Mouse (Mus musculus): ENCODE measurements around the gene Syngr3. TPM values are rescaled to one million over a fixed set of nuclear protein-coding genes. Genes with fewer than 3 reads are reported as not detected.

Gene Syngr3
- 0.07 and 0.16 TPM in 2 replicates for polyA plus RNA-seq (2015; fragmentation: Nextera tagmentation; extraction: Ambion mirVana)

- no peak within 1 kb of the TSS for H3K9ac ChIP-seq
- WGBS (ENCODE audit: insufficient replicate concordance): 2% methylated on average over 55 of the region's 55 CpGs
Measured at GRCm38 (mm10) chr17:24689251-24690081, at the start of gene Syngr3. TSS of gene Syngr3 (minus strand) at chr17:24689955.

GRCm38 (mm10) chr17:24738238-24738637, 48.5 kb upstream of the Syngr3 start:
- no peaks in the 10 kb centered on the region for H3K9me3 ChIP-seq (replicated peaks)
- peak overlapping the region; percentile 79; the same call in 1 of the 2 replicates for H3K4me3 ChIP-seq (replicated peaks)
- peaks cover 64% of the 10 kb centered on the region for H3K4me1 ChIP-seq (replicated peaks)
- H3K36me3 ChIP-seq (replicated peaks): peaks cover 19% of the 10 kb centered on the region
- H3K27ac ChIP-seq (replicated peaks): peak overlapping the region; percentile 88; the same call in 1 of the 2 replicates
- whole genome bisulfite sequencing (ENCODE audit: insufficient replicate concordance): 70% methylated on average over 4 of the region's 4 CpGs
- H3K27me3 ChIP-seq: no peaks in the 10 kb centered on the region
- no peak for ATAC-seq (ENCODE audit: insufficient read depth)
- H3K9ac ChIP-seq: no peak overlapping the region
- peak overlapping the region; percentile 96 for H3K4me2 ChIP-seq

More at GRCm38 (mm10) chr17:24689251-24690081, at the start of gene Syngr3:
- no peaks in the 10 kb centered on the region for H3K9me3 ChIP-seq (replicated peaks)
- peaks cover 59% of the 10 kb centered on the region for H3K27me3 ChIP-seq
- ATAC-seq (ENCODE audit: insufficient read depth): no peak
- H3K4me1 ChIP-seq (replicated peaks): peaks cover 31% of the 10 kb centered on the region
- H3K4me2 ChIP-seq: peak within 1 kb of the TSS; percentile 54
- no peak within 1 kb of the TSS for H3K27ac ChIP-seq (replicated peaks)
- peaks cover 16% of the 10 kb centered on the region for H3K36me3 ChIP-seq (replicated peaks)
- H3K4me3 ChIP-seq (replicated peaks): peak within 1 kb of the TSS; percentile 37

- peak overlapping the region; percentile 96 for H3K4me2 ChIP-seq
- peak overlapping the region; percentile 88 for H3K27ac ChIP-seq (replicated peaks)
- peak overlapping the region; percentile 83 for H3K9ac ChIP-seq
- H3K9me3 ChIP-seq (replicated peaks): no peaks in the 10 kb centered on the region
- WGBS (ENCODE audit: insufficient replicate concordance): 23% methylated on average over 8 of the region's 8 CpGs
- no peak for ATAC-seq (ENCODE audit: insufficient read depth)
- H3K36me3 ChIP-seq (replicated peaks): peaks cover 19% of the 10 kb centered on the region
- peaks cover 56% of the 10 kb centered on the region for H3K4me1 ChIP-seq (replicated peaks)
- H3K4me3 ChIP-seq (replicated peaks): peak overlapping the region; percentile 79
- H3K27me3 ChIP-seq: no peaks in the 10 kb centered on the region
Measured at GRCm38 (mm10) chr17:24737135-24737810, 47.5 kb upstream of the Syngr3 start.

DNA sequence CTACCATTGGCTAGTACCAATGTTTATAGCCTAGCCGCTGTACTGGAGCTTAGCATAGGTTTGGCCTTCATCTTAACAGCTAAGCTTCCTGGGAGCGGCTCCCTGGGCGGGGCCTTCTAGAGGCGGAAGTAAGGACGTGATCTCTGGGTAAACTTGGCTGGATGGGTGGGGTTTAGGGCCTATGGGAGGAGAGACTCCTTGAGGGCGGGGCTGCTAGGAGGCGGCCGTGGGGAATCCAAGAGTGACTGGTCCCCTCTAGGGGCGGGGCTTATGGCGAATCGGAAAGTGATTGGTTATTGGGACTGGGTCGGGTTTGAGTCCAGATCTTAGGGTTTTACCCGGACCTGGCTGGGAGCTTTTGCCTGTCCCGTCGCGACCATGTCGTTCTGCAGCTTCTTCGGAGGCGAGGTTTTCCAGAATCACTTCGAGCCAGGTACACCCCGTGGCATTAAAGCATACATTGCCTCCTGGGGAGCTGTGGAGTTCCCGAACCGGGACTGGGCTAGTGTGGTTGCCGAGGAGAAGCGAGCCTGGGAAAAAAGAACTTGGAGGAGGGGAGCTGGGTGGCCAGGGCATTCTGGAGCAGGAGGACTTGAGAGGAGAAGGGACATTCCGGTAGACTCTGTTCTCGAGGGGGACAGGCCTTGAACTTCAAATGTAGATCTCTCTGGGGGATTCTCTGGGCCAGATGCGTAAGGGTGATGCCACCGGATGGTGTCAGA, 46.7 kb upstream of the Syngr3 start, which contains the start of gene Msrb1:
TSS of gene Msrb1 (plus strand) at position 313 of the 722 bp plus-strand sequence.
- Histone ChIP-seq H3K27me3 (no peaks in the 10 kb centered on the region), H3K27ac (replicated peaks) (peak within 1 kb of the TSS; percentile 88), H3K4me2 (peak within 1 kb of the TSS; percentile 96), H3K36me3 (replicated peaks) (peaks cover 19% of the 10 kb centered on the region), H3K9me3 (replicated peaks) (no peaks in the 10 kb centered on the region), H3K4me1 (replicated peaks) (peaks cover 49% of the 10 kb centered on the region), H3K4me3 (replicated peaks) (peak within 1 kb of the TSS; percentile 79), H3K9ac (peak within 1 kb of the TSS; percentile 83)
- 1% methylated on average over 29 of the region's 29 CpGs for WGBS (ENCODE audit: insufficient replicate concordance)
- ATAC-seq (ENCODE audit: insufficient read depth): peak; percentile 95

- Histone ChIP-seq H3K27ac (replicated peaks) (peak overlapping the region; percentile 84), H3K4me1 (replicated peaks) (peaks cover 47% of the 10 kb centered on the region), H3K27me3 (0 out of 2 replicates have a peak, but pooled peaks cover 2% of the 10 kb centered on the region), H3K36me3 (replicated peaks) (peaks cover 11% of the 10 kb centered on the region), H3K4me2 (peak overlapping the region; percentile 96), H3K4me3 (replicated peaks) (peak overlapping the region; percentile 79), H3K9me3 (replicated peaks) (no peaks in the 10 kb centered on the region), H3K9ac (peak overlapping the region; percentile 57; the same call in 1 of the 2 replicates)
- WGBS (ENCODE audit: insufficient replicate concordance): 71% methylated on average over 7 of the region's 7 CpGs
- no peak for ATAC-seq (ENCODE audit: insufficient read depth)
Measured at GRCm38 (mm10) chr17:24735446-24735845, 45.7 kb upstream of the Syngr3 start.

DNA sequence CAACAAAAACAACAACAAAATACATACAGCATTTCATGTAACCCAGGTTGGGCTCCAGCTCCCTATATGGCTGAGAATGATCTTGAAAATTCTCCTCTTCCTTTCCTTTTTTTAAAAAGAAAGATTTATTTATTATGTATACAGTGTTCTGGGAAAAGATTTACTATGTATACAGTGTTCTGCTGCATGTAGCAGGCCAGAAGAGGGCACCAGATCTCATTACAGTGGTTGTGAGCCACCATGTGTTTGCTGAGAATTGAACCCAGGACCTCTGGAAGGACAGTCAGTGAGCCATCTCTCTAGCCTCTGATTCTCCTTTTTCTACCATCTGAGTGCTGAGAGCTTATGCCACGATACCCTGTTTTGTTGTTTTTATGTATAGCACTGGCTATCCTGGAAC, 44.8 kb upstream of the Syngr3 start:
- no peak overlapping the region for H3K4me3 ChIP-seq (replicated peaks)
- WGBS (ENCODE audit: insufficient replicate concordance): 61% methylated on average over 1 of the region's 1 CpGs
- H3K36me3 ChIP-seq (replicated peaks): peaks cover 3% of the 10 kb centered on the region; the same call in 1 of the 2 replicates
- H3K4me1 ChIP-seq (replicated peaks): peaks cover 42% of the 10 kb centered on the region
- H3K4me2 ChIP-seq: no peak overlapping the region
- no peak overlapping the region for H3K27ac ChIP-seq (replicated peaks)
- no peak for ATAC-seq (ENCODE audit: insufficient read depth)
- H3K27me3 ChIP-seq: 0 out of 2 replicates have a peak, but pooled peaks cover 2% of the 10 kb centered on the region
- no peaks in the 10 kb centered on the region for H3K9me3 ChIP-seq (replicated peaks)
- H3K9ac ChIP-seq: no peak overlapping the region

GRCm38 (mm10) chr17:24733434-24734050, 43.8 kb upstream of the Syngr3 start:
- 0 out of 2 replicates have a peak, but pooled peaks cover 2% of the 10 kb centered on the region for H3K27me3 ChIP-seq
- no peak overlapping the region for H3K4me2 ChIP-seq
- peaks cover 35% of the 10 kb centered on the region for H3K4me1 ChIP-seq (replicated peaks)
- H3K4me3 ChIP-seq (replicated peaks): no peak overlapping the region
- H3K27ac ChIP-seq (replicated peaks): no peak overlapping the region
- no peak for ATAC-seq (ENCODE audit: insufficient read depth)
- no peaks in the 10 kb centered on the region for H3K36me3 ChIP-seq (replicated peaks)
- 80% methylated on average over 21 of the region's 21 CpGs for WGBS (ENCODE audit: insufficient replicate concordance)
- no peak overlapping the region for H3K9ac ChIP-seq
- H3K9me3 ChIP-seq (replicated peaks): no peaks in the 10 kb centered on the region

DNA sequence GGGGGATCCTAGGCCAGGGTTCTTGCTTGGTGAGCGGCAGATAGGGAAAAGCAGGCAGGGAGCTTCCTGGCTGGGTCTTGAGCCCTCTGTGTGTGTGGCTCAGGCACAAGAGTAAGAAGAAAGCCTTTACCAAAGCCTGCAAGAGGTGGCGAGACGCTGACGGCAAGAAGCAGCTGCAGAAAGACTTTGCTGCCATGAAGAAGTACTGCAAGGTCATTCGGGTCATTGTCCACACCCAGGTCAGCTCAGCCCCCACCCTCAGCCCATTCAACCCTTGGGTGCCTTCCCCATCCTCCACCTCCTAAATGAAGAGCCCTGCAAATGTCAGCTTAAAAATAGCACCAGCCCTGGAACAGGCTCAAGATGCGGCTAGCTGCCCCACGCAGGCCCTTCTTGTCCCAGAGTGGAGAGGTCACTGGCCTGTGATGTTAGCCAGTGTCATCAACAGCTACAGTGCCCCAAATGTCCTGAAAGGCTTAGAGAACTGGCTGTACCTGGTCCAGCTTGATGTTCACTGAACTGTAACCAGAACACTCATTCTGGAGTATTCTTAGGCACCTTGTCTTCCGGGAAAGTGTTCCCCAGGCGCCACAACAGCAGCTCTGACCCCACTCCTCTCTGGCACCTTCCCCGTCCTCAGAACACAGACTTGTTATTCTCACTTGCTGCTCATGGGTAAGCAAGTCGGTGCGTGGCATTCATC, 42.6 kb upstream of the Syngr3 start:
- Histone ChIP-seq H3K27ac (replicated peaks) (no peak overlapping the region), H3K4me3 (replicated peaks) (no peak overlapping the region)
- no peak for ATAC-seq (ENCODE audit: insufficient read depth)

GRCm38 (mm10) chr17:24730787-24731186, 41.0 kb upstream of the Syngr3 start:
- WGBS (ENCODE audit: insufficient replicate concordance): 73% methylated on average over 14 of the region's 14 CpGs

More for the DNA sequence above, 42.6 kb upstream of the Syngr3 start:
- Histone ChIP-seq H3K9ac (no peak overlapping the region), H3K27me3 (peaks cover 12% of the 10 kb centered on the region; the same call in 1 of the 2 replicates), H3K9me3 (replicated peaks) (no peaks in the 10 kb centered on the region), H3K4me2 (no peak overlapping the region), H3K36me3 (replicated peaks) (no peaks in the 10 kb centered on the region), H3K4me1 (replicated peaks) (peaks cover 24% of the 10 kb centered on the region)
- WGBS (ENCODE audit: insufficient replicate concordance): 67% methylated on average over 12 of the region's 12 CpGs

DNA sequence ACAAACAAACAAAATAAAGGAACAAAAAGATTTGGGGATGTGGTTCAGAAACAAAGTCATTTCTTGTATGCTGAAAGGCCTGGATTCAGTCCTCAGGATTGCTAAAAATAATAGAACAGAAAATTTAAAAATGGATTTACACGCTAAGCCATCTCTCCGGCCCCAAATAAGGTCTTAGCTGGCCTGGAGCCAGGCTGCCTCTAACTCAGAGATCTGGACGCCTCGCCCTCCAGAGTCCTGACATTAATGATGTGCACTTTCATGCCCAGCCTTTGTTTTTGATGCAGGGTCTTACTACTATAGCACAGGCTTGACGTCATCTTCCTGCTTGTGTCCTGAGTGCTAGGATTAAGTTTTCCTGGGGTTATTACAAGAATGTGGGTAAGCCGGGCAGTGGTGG, 39.3 kb upstream of the Syngr3 start:
- Histone ChIP-seq H3K4me3 (replicated peaks) (no peak overlapping the region), H3K9ac (no peak overlapping the region), H3K27me3 (peaks cover 13% of the 10 kb centered on the region; the same call in 1 of the 2 replicates), H3K4me2 (no peak overlapping the region), H3K9me3 (replicated peaks) (no peaks in the 10 kb centered on the region), H3K4me1 (replicated peaks) (peaks cover 10% of the 10 kb centered on the region), H3K36me3 (replicated peaks) (no peaks in the 10 kb centered on the region), H3K27ac (replicated peaks) (no peak overlapping the region)
- whole genome bisulfite sequencing (ENCODE audit: insufficient replicate concordance): 68% methylated on average over 6 of the region's 6 CpGs
- no peak for ATAC-seq (ENCODE audit: insufficient read depth)

More at GRCm38 (mm10) chr17:24730787-24731186, 41.0 kb upstream of the Syngr3 start:
- peaks cover 16% of the 10 kb centered on the region for H3K4me1 ChIP-seq (replicated peaks)
- H3K9me3 ChIP-seq (replicated peaks): no peaks in the 10 kb centered on the region
- H3K27ac ChIP-seq (replicated peaks): no peak overlapping the region
- H3K4me3 ChIP-seq (replicated peaks): no peak overlapping the region
- no peak overlapping the region for H3K4me2 ChIP-seq
- no peak for ATAC-seq (ENCODE audit: insufficient read depth)
- H3K27me3 ChIP-seq: peaks cover 13% of the 10 kb centered on the region; the same call in 1 of the 2 replicates
- no peak overlapping the region for H3K9ac ChIP-seq
- H3K36me3 ChIP-seq (replicated peaks): no peaks in the 10 kb centered on the region
